Mouse (Mus musculus): ENCODE results near the gene Il34. TPM values are rescaled to one million over a fixed set of nuclear protein-coding genes. Genes with fewer than 3 reads are reported as not detected.

Il34 gene
- polyA plus RNA-seq, 1 experiment from 2014 or later: 2.4 TPM

DNA sequence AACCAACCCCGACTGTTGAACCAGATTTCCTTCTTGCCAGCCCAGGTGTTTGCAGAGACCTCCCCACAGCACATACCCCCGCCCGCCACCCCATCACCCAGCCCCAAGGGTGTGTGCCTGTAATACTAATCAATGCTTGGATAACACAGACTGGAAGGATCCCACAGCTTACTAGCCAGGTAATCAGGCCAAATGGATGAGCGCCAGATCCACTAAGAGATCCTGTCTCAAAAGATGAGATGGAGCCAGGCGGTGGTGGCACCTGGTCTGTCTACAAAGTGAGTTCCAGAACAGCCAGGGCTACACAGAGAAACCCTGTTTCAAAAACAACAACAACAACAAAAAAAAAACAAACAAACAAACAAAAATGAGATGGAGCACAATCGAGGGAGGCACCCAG, 38.5 kb downstream of the Il34 start:
- ATAC-seq (ENCODE audit: insufficient read depth) (no peak), DNase-seq (no peak)
- no peak overlapping the region for H3K9ac ChIP-seq
- WGBS: 80% methylated on average over 6 of the region's 6 CpGs
- no peak overlapping the region for H3K4me2 ChIP-seq
- no peaks in the 10 kb centered on the region for H3K27me3 ChIP-seq (ENCODE audit: insufficient read depth, low read length)
- H3K27ac ChIP-seq (ENCODE audit: low read depth): no peak overlapping the region
- TF ChIP-seq CTCF (IDR thresholded peaks at IDR 0.05; ENCODE audit: low read depth): no peak
- H3K4me1 ChIP-seq (ENCODE audit: insufficient read depth): no peaks in the 10 kb centered on the region
- no peaks in the 10 kb centered on the region for H3K9me3 ChIP-seq (ENCODE audit: low read depth, low read length)
- H3K36me3 ChIP-seq (ENCODE audit: insufficient read depth): no peaks in the 10 kb centered on the region
- no peak overlapping the region for H3K4me3 ChIP-seq (ENCODE audit: low read depth, low read length)

DNA sequence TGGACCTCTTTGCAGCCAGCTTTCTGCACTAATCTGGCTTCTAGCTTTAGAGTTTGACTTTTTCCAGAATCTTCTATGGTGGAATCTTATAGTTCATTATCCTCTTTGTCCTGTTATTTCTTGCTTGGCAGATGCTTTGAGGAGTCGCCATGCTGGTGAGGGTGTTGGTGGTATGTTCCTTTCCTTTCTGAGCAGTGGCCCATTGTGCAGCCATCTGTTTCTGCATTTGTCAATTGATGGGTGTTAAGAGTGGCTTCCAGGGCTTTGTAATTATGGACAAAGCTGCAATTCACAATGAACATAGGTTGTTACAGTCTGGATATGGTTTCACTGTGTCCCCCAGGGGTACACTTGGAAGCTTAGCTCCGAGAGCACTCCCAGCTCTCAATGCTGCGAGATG, 41.1 kb downstream of the Il34 start:
- WGBS: 77% methylated on average over 3 of the region's 3 CpGs
- H3K27ac ChIP-seq (ENCODE audit: low read depth): no peak overlapping the region
- no peak overlapping the region for H3K4me3 ChIP-seq (ENCODE audit: low read depth, low read length)
- no peak overlapping the region for H3K9ac ChIP-seq
- no peak for TF ChIP-seq CTCF (IDR thresholded peaks at IDR 0.05; ENCODE audit: low read depth)
- DNase-seq (no peak), ATAC-seq (ENCODE audit: insufficient read depth) (no peak)
- H3K36me3 ChIP-seq (ENCODE audit: insufficient read depth): no peaks in the 10 kb centered on the region
- no peaks in the 10 kb centered on the region for H3K9me3 ChIP-seq (ENCODE audit: low read depth, low read length)
- 0 out of 2 replicates have a peak, but pooled peaks cover 2% of the 10 kb centered on the region for H3K4me1 ChIP-seq (ENCODE audit: insufficient read depth)
- no peak overlapping the region for H3K4me2 ChIP-seq
- H3K27me3 ChIP-seq (ENCODE audit: insufficient read depth, low read length): no peaks in the 10 kb centered on the region

DNA sequence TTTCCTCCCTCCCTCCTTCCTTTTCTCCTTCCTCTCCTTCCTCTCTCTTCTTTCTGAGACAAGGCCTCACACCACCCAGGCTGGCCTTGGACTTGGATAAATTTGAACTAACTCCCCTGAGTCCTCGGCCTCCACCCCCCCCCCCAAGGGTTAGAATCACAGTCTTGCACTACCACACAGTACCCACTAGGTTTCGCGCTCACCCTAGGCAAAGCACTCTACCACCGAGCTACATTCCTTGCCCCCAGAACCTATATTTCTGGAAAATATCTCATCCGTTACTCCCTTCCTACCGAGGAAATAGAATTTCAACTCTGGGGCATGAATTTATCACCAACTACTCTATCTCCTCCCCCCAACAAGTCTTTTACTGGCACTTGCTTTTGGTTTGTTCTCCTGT, 43.7 kb downstream of the Il34 start:
- Histone ChIP-seq H3K4me3 (ENCODE audit: low read depth, low read length) (no peak overlapping the region), H3K27ac (ENCODE audit: low read depth) (no peak overlapping the region), H3K36me3 (ENCODE audit: insufficient read depth) (no peaks in the 10 kb centered on the region), H3K4me1 (ENCODE audit: insufficient read depth) (0 out of 2 replicates have a peak, but pooled peaks cover 2% of the 10 kb centered on the region), H3K9me3 (ENCODE audit: low read depth, low read length) (no peaks in the 10 kb centered on the region), H3K4me2 (no peak overlapping the region), H3K9ac (no peak overlapping the region), H3K27me3 (ENCODE audit: insufficient read depth, low read length) (no peaks in the 10 kb centered on the region)
- TF ChIP-seq CTCF (IDR thresholded peaks at IDR 0.05; ENCODE audit: low read depth): peak; percentile 63
- DNase-seq (peak; percentile 40), ATAC-seq (ENCODE audit: insufficient read depth) (no peak)
- WGBS: 45% methylated on average over 6 of the region's 6 CpGs

DNA sequence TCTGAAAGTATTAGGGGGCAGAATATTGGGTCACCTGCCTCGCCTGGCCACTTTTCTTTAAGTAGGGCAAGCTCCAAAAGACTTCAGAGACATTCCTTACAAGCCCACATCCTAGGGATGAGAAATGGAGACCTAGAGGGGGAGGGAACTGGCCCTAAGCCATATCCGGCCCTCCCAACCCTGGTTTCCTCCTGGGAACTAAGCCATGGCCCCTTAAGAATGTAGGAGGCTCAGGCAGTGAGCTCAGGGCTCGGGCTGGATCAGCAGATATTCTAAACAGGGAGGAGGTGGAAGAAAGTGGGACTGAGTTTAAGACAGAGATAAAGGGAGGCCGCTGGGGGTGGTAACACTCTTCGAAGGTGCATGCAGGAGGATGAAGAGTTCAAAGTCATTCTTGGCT, 44.5 kb downstream of the Il34 start:
- H3K9ac ChIP-seq: no peak overlapping the region

DNA sequence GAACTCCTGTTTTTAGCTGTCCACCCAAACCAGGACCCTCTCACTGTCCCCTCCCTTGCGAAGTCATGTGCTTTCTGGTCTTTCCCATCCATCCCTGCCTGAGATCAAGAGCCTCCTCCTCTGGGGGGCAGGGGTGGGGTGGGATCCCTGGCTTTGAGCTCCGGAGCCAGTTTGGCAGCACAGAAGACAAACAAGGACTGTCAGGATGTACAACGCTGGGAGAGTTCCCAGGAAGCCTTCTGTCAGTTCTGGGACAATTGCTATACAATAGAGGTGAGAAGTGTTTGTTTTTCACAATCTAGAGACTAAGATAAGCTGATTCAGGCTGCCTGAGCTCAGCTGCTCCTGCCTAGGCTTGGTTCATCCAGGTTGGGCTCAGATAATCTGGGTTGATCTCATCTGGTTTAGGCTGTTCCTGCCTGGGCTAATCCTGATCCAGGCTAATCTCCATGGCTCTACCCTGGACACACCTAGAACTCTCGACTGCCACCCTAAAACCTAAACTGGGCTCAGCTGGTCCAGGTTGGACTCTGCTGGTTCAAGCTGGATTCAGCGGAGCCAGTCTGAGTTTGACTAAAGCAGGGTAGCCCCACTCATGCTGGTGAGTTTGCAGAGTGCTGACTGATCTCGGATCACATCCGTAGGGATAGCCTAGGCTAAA, 45.3 kb downstream of the Il34 start:
- no peaks in the 10 kb centered on the region for H3K27me3 ChIP-seq (ENCODE audit: insufficient read depth, low read length)
- DNase-seq (no peak), ATAC-seq (ENCODE audit: insufficient read depth) (no peak)

More for the DNA sequence above, 44.5 kb downstream of the Il34 start:
- Histone ChIP-seq H3K4me1 (ENCODE audit: insufficient read depth) (0 out of 2 replicates have a peak, but pooled peaks cover 2% of the 10 kb centered on the region), H3K36me3 (ENCODE audit: insufficient read depth) (no peaks in the 10 kb centered on the region), H3K9me3 (ENCODE audit: low read depth, low read length) (no peaks in the 10 kb centered on the region), H3K27ac (ENCODE audit: low read depth) (peak overlapping the region; percentile 16; the same call in 1 of the 2 replicates), H3K27me3 (ENCODE audit: insufficient read depth, low read length) (no peaks in the 10 kb centered on the region), H3K4me2 (no peak overlapping the region), H3K4me3 (ENCODE audit: low read depth, low read length) (no peak overlapping the region)
- DNase-seq: peak; percentile 81
- 25% methylated on average over 5 of the region's 5 CpGs for WGBS
- no peak for TF ChIP-seq CTCF (IDR thresholded peaks at IDR 0.05; ENCODE audit: low read depth)
- peak; percentile 88 for ATAC-seq (ENCODE audit: insufficient read depth)

DNA sequence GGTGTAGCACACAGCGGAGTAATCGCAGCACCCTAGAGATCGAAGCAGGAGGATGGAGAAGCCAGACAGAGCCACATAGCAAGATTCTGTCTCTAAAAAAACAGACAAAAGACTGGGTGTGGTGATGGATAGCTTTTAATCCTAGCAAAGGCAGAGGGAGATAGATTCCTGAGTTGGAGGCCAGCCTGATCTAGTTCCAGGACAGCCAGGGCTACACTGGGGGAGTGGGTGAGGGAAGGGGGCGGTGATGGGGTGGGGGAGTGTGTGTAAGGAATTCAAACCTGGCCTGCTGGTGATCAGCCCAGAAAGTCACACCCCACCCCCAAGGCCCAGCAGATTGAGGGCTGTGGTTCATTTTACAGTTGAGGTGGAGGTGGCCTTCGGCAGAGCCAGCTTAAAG, 49.5 kb downstream of the Il34 start:
- H3K4me2 ChIP-seq: no peak overlapping the region
- H3K4me3 ChIP-seq (ENCODE audit: low read depth, low read length): no peak overlapping the region
- 78% methylated on average over 5 of the region's 5 CpGs for WGBS
- H3K9ac ChIP-seq: no peak overlapping the region
- H3K9me3 ChIP-seq (ENCODE audit: low read depth, low read length): no peaks in the 10 kb centered on the region
- H3K27ac ChIP-seq (ENCODE audit: low read depth): no peak overlapping the region
- H3K36me3 ChIP-seq (ENCODE audit: insufficient read depth): no peaks in the 10 kb centered on the region
- ATAC-seq (ENCODE audit: insufficient read depth): no peak
- 0 out of 2 replicates have a peak, but pooled peaks cover 2% of the 10 kb centered on the region for H3K4me1 ChIP-seq (ENCODE audit: insufficient read depth)
- no peaks in the 10 kb centered on the region for H3K27me3 ChIP-seq (ENCODE audit: insufficient read depth, low read length)
- no peak for TF ChIP-seq CTCF (IDR thresholded peaks at IDR 0.05; ENCODE audit: low read depth)
- no peak for DNase-seq

More for the DNA sequence above, 45.3 kb downstream of the Il34 start:
- Histone ChIP-seq H3K9ac (no peak overlapping the region), H3K27ac (ENCODE audit: low read depth) (no peak overlapping the region; the same call in none of the 2 replicates), H3K9me3 (ENCODE audit: low read depth, low read length) (no peaks in the 10 kb centered on the region), H3K36me3 (ENCODE audit: insufficient read depth) (no peaks in the 10 kb centered on the region), H3K4me1 (ENCODE audit: insufficient read depth) (0 out of 2 replicates have a peak, but pooled peaks cover 2% of the 10 kb centered on the region), H3K4me2 (no peak overlapping the region), H3K4me3 (ENCODE audit: low read depth, low read length) (no peak overlapping the region)
- WGBS: 54% methylated on average over 7 of the region's 7 CpGs
- no peak for TF ChIP-seq CTCF (IDR thresholded peaks at IDR 0.05; ENCODE audit: low read depth)

DNA sequence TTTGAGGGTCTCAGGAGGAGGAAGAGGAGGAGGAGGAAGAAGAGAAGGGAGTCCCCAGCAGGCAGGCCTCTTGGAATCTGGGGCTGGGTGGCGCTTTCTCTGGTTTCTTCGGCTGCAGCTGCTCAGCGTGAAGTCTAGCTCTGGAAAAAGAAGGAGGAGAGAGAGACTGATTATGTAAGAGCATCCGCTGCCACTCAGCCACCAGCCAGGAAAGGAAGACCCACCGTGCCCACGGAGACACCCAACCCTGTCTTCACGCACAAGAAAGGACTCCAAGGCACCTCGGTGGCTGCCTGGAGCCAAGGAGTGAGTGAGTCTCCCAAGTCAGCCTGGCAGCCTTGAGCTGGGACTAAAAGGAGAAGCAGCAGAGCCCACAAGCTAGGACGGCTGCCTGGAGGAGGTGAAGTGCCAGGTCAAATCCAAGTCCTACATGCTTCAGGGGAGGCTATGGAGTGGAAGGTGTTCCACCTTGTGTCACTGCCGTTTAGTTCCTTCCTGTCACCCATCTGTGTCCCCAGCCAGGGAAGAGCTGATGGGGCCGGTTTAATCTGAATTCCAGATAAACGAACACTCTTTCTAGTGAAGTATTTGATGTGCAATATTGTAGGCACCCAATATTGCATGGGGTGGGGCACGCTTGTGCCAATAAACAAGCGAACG, 50.1 kb downstream of the Il34 start:
- ATAC-seq (ENCODE audit: insufficient read depth): no peak
- Histone ChIP-seq H3K9ac (no peak overlapping the region), H3K4me3 (ENCODE audit: low read depth, low read length) (no peak overlapping the region), H3K27me3 (ENCODE audit: insufficient read depth, low read length) (no peaks in the 10 kb centered on the region), H3K4me1 (ENCODE audit: insufficient read depth) (no peaks in the 10 kb centered on the region), H3K9me3 (ENCODE audit: low read depth, low read length) (no peaks in the 10 kb centered on the region), H3K36me3 (ENCODE audit: insufficient read depth) (no peaks in the 10 kb centered on the region), H3K4me2 (no peak overlapping the region), H3K27ac (ENCODE audit: low read depth) (no peak overlapping the region)
- DNase-seq: no peak
- TF ChIP-seq CTCF (IDR thresholded peaks at IDR 0.05; ENCODE audit: low read depth): no peak
- 39% methylated on average over 15 of the region's 15 CpGs for WGBS
